In the genomic region with DNA sequence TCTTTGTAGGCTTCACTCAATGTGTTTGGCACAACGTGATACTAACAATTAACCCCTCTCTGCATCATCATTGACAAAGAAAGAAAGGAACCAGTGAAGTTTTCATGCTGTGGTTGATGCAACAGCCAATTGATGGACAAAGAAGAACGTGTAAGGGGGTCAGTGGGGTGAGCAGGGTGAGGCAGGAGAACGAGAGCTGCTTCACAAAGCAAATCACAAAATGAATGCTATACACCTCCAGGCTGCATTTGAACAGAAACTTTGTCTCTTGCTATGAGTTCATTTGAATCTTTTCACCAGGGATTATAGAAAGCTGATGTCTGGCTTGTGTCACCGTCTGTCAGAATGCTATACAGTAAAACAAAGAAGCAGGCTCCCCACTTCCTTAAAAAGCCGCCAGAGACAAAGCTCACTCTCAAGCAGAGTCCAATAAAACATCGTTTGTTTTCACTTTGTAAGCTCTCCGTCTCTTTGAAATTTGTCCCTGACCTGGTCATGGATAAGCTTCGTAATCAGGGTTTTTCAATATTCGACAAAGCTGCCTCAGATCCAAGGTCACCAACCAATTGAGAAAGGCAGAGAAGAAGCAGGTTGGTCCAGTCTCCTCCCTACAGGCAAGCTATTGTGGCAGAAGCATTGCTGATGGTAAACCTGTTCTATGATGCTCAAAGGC, we compare ENCODE assay signal across 14 mouse cellular contexts.
DNase-seq lines count a peak whose midpoint lies in the region; ATAC-seq and TF ChIP-seq lines count a peak whose summit lies in the region.
"Had no signal": no experiment of that assay in that cellular context is flagged by ENCODE, and none has a peak within 500 bp of the region (broad histone marks: within the 10 kb centered on the region; RNA-seq: fewer than 3 reads in every experiment).

No protein-coding gene starts in this region.

- H3K36me3 ChIP-seq in heart, embryonic 15.5 days = no peaks in the 10 kb centered on the region
- H3K36me3 ChIP-seq in CH12.LX (replicated peaks in 1 of 2; ENCODE audit: control insufficient read depth in 1 of 2, insufficient read depth in 1 of 2, low read length in 1 of 2) = peaks cover 0 to 10% of the 10 kb centered on the region in 2 experiments
- no peaks in the 10 kb centered on the region for H3K36me3 ChIP-seq in intestine, embryonic 16.5 days (ENCODE audit: control insufficient read depth, insufficient read depth, low read length)
- H3K36me3 ChIP-seq: hindbrain, embryonic 15.5 days; limb, embryonic 15.5 days; neural tube, embryonic 15.5 days had no signal

- H3K4me1 ChIP-seq in heart, embryonic 15.5 days (replicated peaks) = peaks cover 8% of the 10 kb centered on the region; the same call in 1 of the 2 replicates
- H3K4me1 ChIP-seq in CH12.LX (ENCODE audit: control insufficient read depth in 1 of 2, insufficient read depth in 2 of 2) = no peaks in the 10 kb centered on the region; a peak in 1 of 4 replicates
- H3K4me1 ChIP-seq in intestine, embryonic 16.5 days (ENCODE audit: control insufficient read depth, insufficient read depth, low read length) = 0 out of 2 replicates have a peak, but pooled peaks cover 3% of the 10 kb centered on the region
- no peaks in the 10 kb centered on the region for H3K4me1 ChIP-seq in lung, adult 2 months (ENCODE audit: control insufficient read depth, insufficient read depth, low read length)
- H3K4me1 ChIP-seq: hindbrain, embryonic 15.5 days; limb, embryonic 15.5 days had no signal

- TF ChIP-seq EP300 in CH12.LX (IDR thresholded peaks at IDR 0.05; ENCODE audit: low read length) = no peak

- in situ Hi-C loops in CH12.LX (cut with MboI; ENCODE audit: low pct_ligation_motif_present, low pct_unique_long_range_greater_than_20kb, low sequenced_read_pairs) = loop anchor here (25.0 kb wide), 1 partner anchor 103 kb away; the partner anchor contains the start of gene Cytip

- intact Hi-C loops in heart, postnatal 10 days (cut with DNase I) = no loop called here

- no peak for TF ChIP-seq RAD21 in CH12.LX (IDR thresholded peaks at IDR 0.05; ENCODE audit: low read depth, low read length)

- H3K9me3 ChIP-seq in heart, embryonic 15.5 days (replicated peaks) = no peaks in the 10 kb centered on the region
- no peaks in the 10 kb centered on the region for H3K9me3 ChIP-seq in CH12.LX (replicated peaks; ENCODE audit: low read length)
- H3K9me3 ChIP-seq in intestine, embryonic 16.5 days (ENCODE audit: control insufficient read depth, low read length) = no peaks in the 10 kb centered on the region
- H3K9me3 ChIP-seq: hindbrain, embryonic 15.5 days; limb, embryonic 15.5 days; neural tube, embryonic 15.5 days had no signal

- dilution Hi-C loops in CH12.LX (cut with MboI; ENCODE audit: extremely low pct_ligation_motif_present, extremely low pct_unique_long_range_greater_than_20kb, low sequenced_read_pairs) = no loop called here

- H3K27ac ChIP-seq in heart, embryonic 15.5 days = no peak overlapping the region
- no peak overlapping the region for H3K27ac ChIP-seq in CH12.LX (ENCODE audit: insufficient read depth, low read depth)
- H3K27ac ChIP-seq in intestine, embryonic 16.5 days (ENCODE audit: low read length) = no peak overlapping the region
- H3K27ac ChIP-seq: hindbrain, embryonic 15.5 days; limb, embryonic 15.5 days; neural tube, embryonic 15.5 days had no signal

- H3K27me3 ChIP-seq in heart, embryonic 15.5 days = no peaks in the 10 kb centered on the region
- H3K27me3 ChIP-seq in CH12.LX (replicated peaks) = no peaks in the 10 kb centered on the region
- no peaks in the 10 kb centered on the region for H3K27me3 ChIP-seq in intestine, embryonic 16.5 days (replicated peaks; ENCODE audit: control insufficient read depth, insufficient read depth, low read length)
- H3K27me3 ChIP-seq: hindbrain, embryonic 15.5 days; limb, embryonic 15.5 days; neural tube, embryonic 15.5 days had no signal

- H3K4me2 ChIP-seq in heart, embryonic 15.5 days = peak overlapping the region; percentile 10; the same call in 1 of the 2 replicates
- H3K4me2 ChIP-seq in CH12.LX (ENCODE audit: insufficient read depth, low read depth, poor library complexity, severe bottlenecking) = 0 out of 2 replicates have a peak overlapping the region, but pooled peaks have one; percentile 31
- peak overlapping the region; percentile 13; the same call in 1 of the 2 replicates for H3K4me2 ChIP-seq in intestine, embryonic 16.5 days (ENCODE audit: low read depth, low read length)
- H3K4me2 ChIP-seq: hindbrain, embryonic 15.5 days; limb, embryonic 15.5 days; neural tube, embryonic 15.5 days had no signal

- H3K79me2 ChIP-seq in CH12.LX (replicated peaks; ENCODE audit: control insufficient read depth, extremely low read depth, insufficient read depth, poor library complexity, severe bottlenecking) = no peaks in the 10 kb centered on the region

- no peak overlapping the region for H3K4me3 ChIP-seq in heart, embryonic 15.5 days
- no peak overlapping the region for H3K4me3 ChIP-seq in CH12.LX (replicated peaks in 1 of 3; ENCODE audit: low read depth in 2 of 3, low read length in 2 of 3, poor library complexity in 1 of 3)
- H3K4me3 ChIP-seq in intestine, embryonic 16.5 days (ENCODE audit: low read length) = no peak overlapping the region
- no peak overlapping the region for H3K4me3 ChIP-seq in lung, adult 2 months (replicated peaks; ENCODE audit: extremely low read depth, low read depth, low read length)
- H3K4me3 ChIP-seq: hindbrain, embryonic 15.5 days; limb, embryonic 15.5 days; neural tube, embryonic 15.5 days had no signal

- H3K9ac ChIP-seq in heart, embryonic 15.5 days = no peak overlapping the region
- no peak overlapping the region for H3K9ac ChIP-seq in CH12.LX (ENCODE audit: insufficient read depth, low read depth)
- H3K9ac ChIP-seq in intestine, embryonic 16.5 days (ENCODE audit: low read depth, low read length) = no peak overlapping the region
- H3K9ac ChIP-seq: hindbrain, embryonic 15.5 days; limb, embryonic 15.5 days; neural tube, embryonic 15.5 days had no signal

- no peak for ATAC-seq in heart, embryonic 15.5 days (replicated peaks; ENCODE audit: insufficient number of reproducible peaks, insufficient read depth, low FRiP score, low read depth)
- ATAC-seq in intestine, embryonic 16.5 days = peak; percentile 83
- ATAC-seq: lung, postnatal 0 days had no signal

- peak; percentile 42 for DNase-seq in adrenal gland, adult 2 months
- DNase-seq in adrenal gland, postnatal 10 days = no peak
- DNase-seq in heart, postnatal 10 days = no peak
- DNase-seq in CH12.LX (ENCODE audit: extremely low read depth) = no peak
- no peak for DNase-seq in lung, adult 2 months
- no peak for DNase-seq in layer of hippocampus, adult 9-10 months (ENCODE audit: low spot score)
- DNase-seq: cerebellum, postnatal 36 days; gastrocnemius, postnatal 25 days had no signal

- WGBS in heart, embryonic 15.5 days = 29% methylated on average over 9 of the region's 9 CpGs
- WGBS in intestine, embryonic 16.5 days = 9% methylated on average over 9 of the region's 9 CpGs
- 40% methylated on average over 9 of the region's 9 CpGs for WGBS in lung, adult 2 months

- TF ChIP-seq POLR2A in CH12.LX (IDR thresholded peaks at IDR 0.05; ENCODE audit: low read depth, low read length) = no peak
- no peak for TF ChIP-seq POLR2A in lung, adult 2 months (IDR thresholded peaks at IDR 0.05; ENCODE audit: borderline replicate concordance, extremely low read depth, low read depth, low read length)

- no peak for TF ChIP-seq CTCF in CH12.LX (conservative IDR thresholded peaks at IDR 0.05 in 1 of 2, IDR thresholded peaks at IDR 0.05 in 1 of 2; ENCODE audit: low read depth in 2 of 2, low read length in 2 of 2)
- no peak for TF ChIP-seq CTCF in lung, adult 2 months (IDR thresholded peaks at IDR 0.05; ENCODE audit: insufficient read depth, low read length)

TF ChIP-seq in CH12.LX, 34 proteins besides CTCF, POLR2A, EP300 and RAD21:
- TF ChIP-seq PAX5 (IDR thresholded peaks at IDR 0.05; ENCODE audit: low read length) (no peak), SIN3A (IDR thresholded peaks at IDR 0.05; ENCODE audit: low read length) (no peak)
TF ChIP-seq in CH12.LX: peak in this region for 0.
